Mouse (Mus musculus): ENCODE measurements at regions not wholly inside any gene's neighbourhood (a gene's known extent, or its start where the extent isn't known, plus 50 kb on each side); places are given as distances from the start of the nearest gene placed in this dataset.
A peak's percentile ranks its signal among the peaks of the same experiment; 100 is the strongest.
"Not testable (repeated sequence)": the region's sequence is repeated elsewhere in the genome, so short reads cannot be mapped to it uniquely, and the experiment has no call there.

DNA sequence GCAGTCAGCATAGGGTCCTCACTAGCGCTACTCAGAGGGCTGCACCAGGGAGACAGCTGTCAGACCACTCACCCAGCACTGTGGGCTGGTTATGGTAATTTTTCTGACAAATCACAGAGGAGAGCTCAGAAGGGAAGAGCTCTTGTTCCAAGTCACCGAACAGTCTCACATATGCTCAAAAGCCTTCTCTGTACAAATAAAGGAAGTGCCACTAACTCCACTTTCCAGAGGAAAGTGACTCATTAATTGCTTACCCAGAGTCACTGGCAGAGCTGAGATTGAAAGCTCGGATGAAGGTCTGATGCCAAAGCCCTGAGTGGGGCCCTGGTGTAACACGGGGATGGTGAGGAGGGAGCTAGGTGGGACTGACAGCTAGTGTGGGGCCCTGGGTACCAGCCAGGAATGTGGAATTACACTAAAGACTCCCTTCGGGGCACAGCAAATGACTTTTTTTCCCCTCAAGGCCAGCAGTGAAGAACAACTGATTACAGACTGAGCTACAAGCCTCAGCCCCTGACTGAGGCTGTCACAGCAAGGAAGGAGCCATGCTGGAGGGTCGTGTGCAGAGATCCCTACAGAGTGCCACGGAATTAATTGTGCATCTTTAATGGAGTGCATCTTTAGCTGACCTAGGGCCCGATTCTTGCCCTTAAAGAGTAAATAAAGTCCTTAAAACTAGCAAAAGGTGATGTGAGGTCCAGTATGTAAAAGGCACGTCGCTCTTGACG, 155.6 kb upstream of the Ubl3 start:
- DNase-seq (ENCODE audit: low spot score in 2 of 2), result no peak

- DNase-seq (ENCODE audit: low spot score in 2 of 2), result no peak
These were observed 154.7 kb upstream of the Ubl3 start for GRCm38 (mm10) chr5:148707335-148707734.

- no peak for DNase-seq (ENCODE audit: low spot score in 2 of 2)
These were observed 153.9 kb upstream of the Ubl3 start for GRCm38 (mm10) chr5:148706323-148707120.

DNA sequence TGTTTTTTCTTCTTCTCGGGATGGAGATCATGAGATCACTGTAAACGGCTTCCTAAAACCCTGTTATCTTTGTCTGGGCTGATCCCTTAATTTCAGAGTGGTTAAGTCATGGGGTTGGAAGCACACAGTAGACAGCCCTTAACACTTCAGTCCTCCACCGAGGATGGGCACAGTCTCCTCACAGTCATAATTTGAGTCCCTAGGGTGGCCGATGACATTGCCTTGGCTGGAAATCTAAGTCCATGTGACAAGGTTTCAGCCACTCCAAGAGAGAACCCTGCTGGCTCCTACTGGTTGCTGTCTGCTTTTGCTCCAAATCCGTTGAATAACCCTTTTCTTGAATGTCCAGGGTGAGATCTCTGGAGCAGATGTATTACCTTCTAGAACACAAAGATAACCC, 152.2 kb upstream of the Ubl3 start:
- no peak for DNase-seq (ENCODE audit: low spot score in 2 of 2)

DNA sequence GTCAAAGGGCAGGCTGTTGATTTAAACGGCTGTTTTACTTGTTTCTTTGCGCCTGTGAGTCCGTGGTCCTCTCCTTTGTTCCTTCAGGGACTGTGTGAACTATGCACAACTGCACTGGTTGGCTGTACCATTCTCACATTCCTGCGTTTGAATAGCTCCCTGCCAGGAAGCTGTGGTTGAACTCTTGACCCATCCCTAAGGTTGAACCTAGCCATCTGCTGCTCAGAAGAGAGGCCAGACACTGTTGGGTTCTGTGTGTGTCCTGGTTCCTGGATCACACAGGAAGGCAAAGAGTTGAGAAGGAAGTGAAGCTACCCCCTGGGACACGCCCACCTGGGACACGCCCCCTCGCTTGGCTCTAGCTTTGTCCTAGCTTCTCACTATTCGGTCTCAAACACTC, 149.3 kb upstream of the Ubl3 start:
- no peak for DNase-seq (ENCODE audit: low spot score in 2 of 2)

GRCm38 (mm10) chr5:148701001-148701400, 148.4 kb upstream of the Ubl3 start:
- DNase-seq (ENCODE audit: low spot score in 2 of 2), result no peak

DNA sequence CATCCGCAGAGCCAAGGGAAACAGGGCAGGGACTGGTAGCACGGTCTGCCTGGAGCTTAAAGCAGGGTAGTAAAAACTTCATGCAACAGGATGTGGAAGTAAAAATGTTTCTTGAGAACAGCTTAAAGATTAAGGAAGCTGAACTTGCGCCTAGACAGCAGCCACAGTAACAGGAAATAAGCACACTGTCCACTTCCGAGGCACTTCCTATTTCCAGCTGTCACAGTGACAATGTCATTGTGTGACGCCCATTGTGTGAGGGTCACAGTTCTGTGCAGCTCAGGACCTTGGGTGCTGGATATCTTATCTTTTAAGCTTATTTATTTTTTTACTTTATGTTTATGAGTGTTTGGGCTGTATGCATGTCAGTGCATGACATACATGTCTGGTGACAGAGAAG, 147.7 kb upstream of the Ubl3 start:
- no peak for DNase-seq (ENCODE audit: low spot score in 2 of 2)

DNA sequence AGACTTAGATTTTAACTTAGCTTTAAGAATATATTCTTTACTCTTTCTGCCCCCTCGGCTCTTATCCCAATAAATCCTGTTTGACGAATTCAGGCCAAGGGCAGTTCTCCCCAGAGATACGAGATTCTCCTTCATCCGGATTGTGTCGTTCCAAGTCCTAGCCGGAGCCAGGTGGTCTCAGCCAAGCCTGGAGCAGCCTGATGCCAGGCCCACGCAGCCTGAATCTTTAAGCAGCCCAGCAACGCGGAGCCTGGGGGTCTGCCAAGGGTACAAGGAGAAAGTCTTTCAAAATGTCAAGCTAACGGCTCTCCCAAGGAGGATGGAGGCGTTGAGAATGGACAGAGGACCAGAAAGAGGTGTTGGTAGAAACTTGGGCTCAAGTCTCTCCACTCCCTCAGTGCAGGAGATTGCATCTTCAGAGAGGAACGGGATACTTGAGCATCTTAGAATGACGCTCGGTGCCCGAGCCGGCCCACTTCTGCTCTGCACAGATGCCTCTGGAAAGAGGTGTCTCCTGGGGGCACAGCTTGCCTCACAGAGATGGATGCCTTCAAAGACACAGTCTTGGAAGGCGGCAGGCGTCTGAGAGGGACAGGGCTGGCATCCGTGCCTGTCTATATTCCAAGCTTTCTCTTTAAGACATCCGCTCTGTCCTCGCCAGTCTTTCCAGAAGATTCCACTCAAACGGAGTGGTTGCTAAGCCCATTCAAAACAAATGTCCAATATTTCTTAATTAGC, 145.2 kb upstream of the Ubl3 start:
- peak in 1 of 2 experiments; percentile 58 for DNase-seq (ENCODE audit: low spot score in 2 of 2)

DNA sequence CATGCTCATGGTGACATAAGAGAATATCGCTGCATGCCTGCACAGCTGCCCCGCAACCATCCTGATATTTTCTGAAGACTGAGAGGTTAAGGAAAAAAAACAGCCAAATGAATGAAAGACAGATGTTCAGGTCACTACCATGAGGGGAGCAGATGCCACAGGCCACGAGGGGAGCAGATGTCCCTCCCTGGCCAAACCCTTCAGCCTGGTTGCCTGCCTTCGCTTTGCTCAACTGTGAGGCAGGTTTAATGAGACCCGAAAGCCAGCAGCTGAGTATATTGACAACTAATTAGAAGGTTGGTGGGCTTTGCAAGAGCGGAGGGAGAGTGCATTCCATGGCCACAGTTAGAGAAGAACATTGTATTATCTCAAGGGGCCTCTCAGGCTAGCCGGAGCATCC, 141.8 kb upstream of the Ubl3 start:
- DNase-seq (ENCODE audit: low spot score in 2 of 2), result no peak

GRCm38 (mm10) chr5:148691486-148691885, 138.9 kb upstream of the Ubl3 start:
- DNase-seq (ENCODE audit: low spot score in 2 of 2), result no peak

GRCm38 (mm10) chr5:148690823-148691197, 138.2 kb upstream of the Ubl3 start:
- DNase-seq (ENCODE audit: low spot score in 2 of 2), result peak in 1 of 2 experiments; percentile 61

- no peak for DNase-seq (ENCODE audit: low spot score in 2 of 2)
These were observed 137.7 kb upstream of the Ubl3 start for GRCm38 (mm10) chr5:148690158-148690822.

- DNase-seq (ENCODE audit: low spot score in 2 of 2), result no peak
These were observed 136.7 kb upstream of the Ubl3 start for GRCm38 (mm10) chr5:148689297-148689696.

DNA sequence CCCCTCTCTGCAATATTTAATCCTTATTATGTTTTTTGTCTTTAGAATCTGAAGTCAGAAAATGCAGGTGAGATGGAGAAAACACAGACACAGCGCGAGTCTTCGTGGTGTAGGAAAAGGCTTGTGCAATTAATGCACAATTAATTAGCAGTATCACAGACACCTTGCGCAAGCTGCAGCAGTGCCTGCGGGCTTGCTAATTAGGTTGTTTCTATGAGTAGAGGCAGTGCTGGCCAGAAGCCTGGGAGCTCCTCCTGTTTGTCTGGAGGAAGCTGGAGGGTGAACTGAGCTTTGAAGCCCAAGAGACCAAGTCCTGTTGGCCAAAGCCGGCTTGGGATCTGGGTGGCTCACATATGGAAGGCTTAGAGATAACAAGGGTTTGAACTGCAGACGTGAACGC, 135.9 kb upstream of the Ubl3 start:
- peak in 1 of 2 experiments; percentile 49 for DNase-seq (ENCODE audit: low spot score in 2 of 2)

- DNase-seq (ENCODE audit: low spot score in 2 of 2), result no peak
These were observed 135.2 kb upstream of the Ubl3 start for GRCm38 (mm10) chr5:148687827-148688226.

- no peak for DNase-seq (ENCODE audit: low spot score in 2 of 2)
These were observed 131.6 kb upstream of the Ubl3 start for GRCm38 (mm10) chr5:148684216-148684615.

GRCm38 (mm10) chr5:148682553-148682952, 130.0 kb upstream of the Ubl3 start:
- no peak for DNase-seq (ENCODE audit: low spot score in 2 of 2)

GRCm38 (mm10) chr5:148680341-148680740, 127.8 kb upstream of the Ubl3 start:
- no peak for DNase-seq (ENCODE audit: low spot score in 2 of 2)

- DNase-seq (ENCODE audit: low spot score in 2 of 2), result no peak
These were observed 127.0 kb upstream of the Ubl3 start for GRCm38 (mm10) chr5:148679586-148679985.

- DNase-seq (ENCODE audit: low spot score in 2 of 2), result not testable (repeated sequence)
These were observed 125.8 kb upstream of the Ubl3 start for GRCm38 (mm10) chr5:148678285-148678937.

DNA sequence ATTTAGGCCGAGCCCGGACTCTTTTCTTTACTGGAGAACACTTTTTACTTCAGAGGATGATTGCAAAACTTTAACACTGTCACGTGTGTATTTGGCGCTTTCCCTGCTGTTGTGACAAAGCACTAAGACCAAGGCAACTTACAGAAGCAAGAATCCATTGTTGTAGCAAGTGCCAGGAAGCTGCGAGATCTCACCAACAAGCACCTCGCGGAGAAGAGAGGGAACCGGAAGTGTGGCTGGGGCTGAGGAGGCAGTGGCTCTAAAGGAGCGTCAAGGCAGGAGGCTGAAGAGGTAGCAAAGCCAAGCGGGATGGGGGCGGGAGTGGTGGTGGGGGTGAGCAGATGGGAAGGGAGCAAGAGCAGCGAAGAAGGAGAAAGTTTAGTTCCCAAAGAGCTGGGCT, 121.7 kb upstream of the Ubl3 start:
- DNase-seq (ENCODE audit: low spot score in 2 of 2), result no peak
